Mouse (Mus musculus): ENCODE data around the gene Dlg3. TPM values are rescaled to one million over a fixed set of nuclear protein-coding genes. Genes with fewer than 3 reads are reported as not detected.

Gene Dlg3
- total RNA-seq, 4 experiments from 2014 or later, result 2.0 to 4.3 (median 2.8) TPM

DNA sequence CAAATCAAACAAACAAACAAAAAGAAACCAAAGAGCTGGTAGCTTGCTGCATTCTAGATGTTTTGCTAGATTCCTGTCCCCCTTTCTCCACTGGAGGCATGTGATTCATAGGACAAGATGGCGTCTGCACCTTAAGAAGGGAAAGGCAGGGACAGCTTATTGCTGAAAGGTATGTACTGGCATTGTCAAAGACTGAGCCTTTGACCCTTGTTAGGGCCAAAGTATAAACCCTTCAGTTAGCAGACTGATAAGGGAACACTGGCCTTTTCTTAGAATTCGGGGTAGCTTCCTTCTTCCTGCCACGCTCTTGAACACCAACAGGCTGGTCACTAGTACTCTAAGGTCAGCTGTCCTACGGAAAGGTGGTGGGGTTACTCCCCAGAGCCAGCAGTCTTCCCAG is 29.8 kb downstream of the Dlg3 start:
- no peak for DNase-seq (ENCODE audit: low spot score)

DNA sequence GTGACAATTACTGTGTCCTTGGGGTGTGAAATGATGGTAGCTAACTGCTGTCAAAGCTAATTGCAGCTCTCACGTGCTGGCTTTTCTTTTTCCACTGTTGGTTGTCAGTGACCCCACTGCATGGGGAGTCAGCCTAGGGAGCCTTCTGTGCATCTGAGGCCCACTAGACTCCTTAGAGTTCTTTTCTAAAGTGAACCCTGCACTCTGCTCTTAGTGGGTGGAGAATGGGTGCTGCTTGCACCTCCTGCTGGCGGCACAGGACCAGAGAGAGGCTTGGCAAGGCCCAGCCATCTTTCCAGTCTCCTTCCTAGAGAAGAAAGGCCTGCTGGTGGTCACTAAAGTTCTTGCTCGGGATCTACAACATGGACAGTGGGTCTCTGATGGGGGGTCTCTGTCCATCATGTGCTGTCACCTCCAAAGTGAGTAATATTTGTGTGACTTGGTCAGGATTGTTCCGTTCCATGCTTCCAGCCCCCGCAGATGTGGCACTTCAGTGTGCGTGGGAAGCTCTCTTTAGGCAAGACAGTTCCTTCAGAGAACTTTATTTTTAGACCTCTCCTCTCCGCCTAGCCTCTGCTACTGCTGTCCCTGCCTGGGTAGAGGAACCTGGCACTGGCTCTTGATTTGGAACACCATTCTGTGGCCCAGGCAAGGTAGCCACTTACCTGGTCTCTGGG is 30.5 kb downstream of the Dlg3 start:
- DNase-seq (ENCODE audit: low spot score), result no peak

DNA sequence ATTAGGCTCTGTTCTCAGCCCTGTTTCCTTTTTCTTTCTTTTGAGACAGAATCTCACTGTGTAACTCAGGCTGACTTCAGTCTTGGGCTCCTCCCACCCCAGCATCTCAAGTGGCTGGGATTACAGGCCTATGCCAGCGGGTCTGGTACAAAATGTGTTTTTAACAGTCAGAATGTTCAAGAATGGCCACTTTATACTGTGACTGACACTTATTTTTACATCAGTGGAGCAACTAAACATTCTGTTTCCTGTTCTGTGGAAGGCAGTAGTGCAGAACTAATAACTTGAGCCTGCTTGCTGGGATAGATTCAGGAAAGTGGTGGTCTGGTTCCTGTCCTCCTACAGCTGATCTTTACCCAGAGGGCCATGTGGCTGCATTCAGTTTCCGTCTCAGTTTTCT is 33.1 kb downstream of the Dlg3 start:
- DNase-seq (ENCODE audit: low spot score), result no peak

DNA sequence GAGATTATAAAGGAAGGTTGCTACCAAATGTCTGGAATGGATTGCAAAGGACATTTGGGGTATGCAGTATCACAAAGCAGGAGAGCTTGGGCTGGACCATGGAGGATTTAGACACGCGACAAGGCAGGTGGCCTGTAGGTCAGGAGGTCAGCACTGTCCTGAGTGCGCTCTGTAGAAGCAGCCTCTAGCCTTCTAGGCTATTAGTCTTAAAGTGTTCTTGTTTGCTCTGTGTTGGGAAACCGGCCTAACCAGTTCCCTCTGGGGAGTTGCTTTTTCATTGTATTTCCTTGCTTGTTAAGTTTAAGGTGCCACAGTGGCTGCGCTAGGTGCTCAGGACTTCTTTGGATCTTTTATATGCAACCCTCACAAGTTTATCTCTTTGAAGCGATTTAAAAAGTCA is 34.5 kb downstream of the Dlg3 start:
- no peak for DNase-seq (ENCODE audit: low spot score)

DNA sequence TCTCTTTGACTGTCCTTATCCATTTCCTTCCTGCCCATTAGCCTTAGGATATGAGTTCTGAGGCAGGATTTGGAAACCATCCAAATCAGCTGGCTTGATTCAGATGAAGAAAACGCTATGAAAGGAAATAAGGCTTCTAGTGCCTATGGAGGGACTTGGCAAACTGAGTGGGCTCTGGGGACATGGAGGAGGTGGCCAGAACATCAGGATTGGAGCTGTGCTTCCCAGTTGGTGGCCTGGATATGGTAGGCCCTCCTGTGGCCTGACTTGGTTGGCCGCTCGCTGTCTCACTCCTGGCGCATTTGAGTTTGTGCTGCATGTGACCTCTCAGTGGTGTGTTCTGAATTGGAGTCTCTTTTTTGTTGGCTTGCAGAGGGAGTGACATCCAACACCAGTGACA is 43.6 kb downstream of the Dlg3 start:
- no peak for DNase-seq (ENCODE audit: low spot score)

DNA sequence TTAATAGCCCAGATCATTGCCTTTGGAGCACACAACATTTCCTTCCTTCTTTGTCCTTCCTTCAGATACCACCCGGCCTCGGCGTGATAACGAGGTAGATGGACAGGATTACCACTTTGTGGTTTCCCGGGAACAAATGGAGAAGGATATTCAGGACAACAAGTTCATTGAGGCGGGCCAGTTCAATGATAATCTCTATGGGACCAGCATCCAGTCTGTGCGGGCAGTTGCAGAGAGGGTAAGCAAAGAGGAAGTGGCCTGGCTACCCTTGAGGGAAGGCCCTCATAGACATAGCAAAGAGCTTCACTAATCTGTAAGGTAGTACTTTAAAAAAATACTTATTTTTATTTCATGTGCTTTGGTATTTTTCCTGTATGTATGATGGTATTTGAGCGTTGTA is 46.6 kb downstream of the Dlg3 start:
- DNase-seq (ENCODE audit: low spot score), result no peak

DNA sequence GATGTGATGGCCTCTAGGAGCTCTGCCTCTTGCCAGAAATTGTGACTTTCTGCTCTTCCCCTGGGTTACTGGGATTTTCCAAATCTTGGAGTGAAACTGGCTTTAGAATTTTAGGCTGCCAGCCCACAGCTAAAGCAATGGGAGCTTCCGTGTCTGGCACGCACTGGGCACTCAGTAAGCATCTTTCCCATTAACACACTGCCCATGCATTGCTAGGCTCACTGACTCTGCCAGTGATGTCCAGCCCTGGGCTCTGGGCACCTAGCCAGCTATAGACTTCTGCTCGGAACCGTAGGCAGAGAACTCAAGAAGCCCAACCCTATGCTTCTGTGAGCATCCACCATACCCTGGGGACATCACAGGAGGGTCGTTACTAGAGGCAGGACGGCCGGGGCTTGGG is 48.2 kb downstream of the Dlg3 start:
- DNase-seq (ENCODE audit: low spot score), result no peak

DNA sequence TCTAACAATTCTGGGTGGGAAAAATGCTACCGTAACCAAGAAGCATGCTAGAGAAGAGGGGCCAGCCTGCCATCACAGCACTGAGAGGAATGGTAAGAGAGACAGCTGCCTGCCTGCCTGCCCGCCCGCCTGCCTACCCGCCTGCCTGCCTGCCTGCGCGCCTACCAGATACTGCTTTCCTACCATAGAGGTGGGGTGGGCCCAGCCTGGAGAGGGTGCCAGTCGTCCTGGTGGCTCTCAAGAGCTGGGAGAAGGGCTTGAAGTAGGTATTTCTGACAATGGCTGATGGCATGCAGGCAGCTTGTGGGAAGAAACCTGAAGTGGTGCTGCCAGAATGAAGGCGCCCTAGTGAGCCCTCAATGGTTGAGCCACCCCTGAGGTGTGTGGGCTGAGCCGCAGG is 51.2 kb downstream of the Dlg3 start:
- DNase-seq (ENCODE audit: low spot score), result no peak

DNA sequence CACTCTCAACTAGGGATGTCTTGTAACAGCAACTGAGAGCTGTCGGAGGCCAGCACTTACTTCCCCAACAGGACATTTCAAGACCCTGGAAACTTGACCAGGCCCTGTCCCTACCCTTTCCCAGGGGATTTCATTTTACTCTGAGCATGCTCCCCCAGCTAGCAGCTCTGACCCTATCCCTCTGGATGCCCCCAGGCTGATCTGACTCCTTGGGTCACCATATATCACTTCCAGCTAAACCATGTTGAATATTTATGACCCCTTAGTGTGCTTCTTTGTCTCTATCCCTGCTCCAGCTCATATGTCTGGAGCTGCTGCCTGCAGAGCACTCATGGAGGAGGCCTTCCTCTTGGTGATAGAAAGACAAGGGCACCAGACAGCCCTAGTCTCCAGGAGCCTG is 53.6 kb downstream of the Dlg3 start:
- no peak for DNase-seq (ENCODE audit: low spot score)

DNA sequence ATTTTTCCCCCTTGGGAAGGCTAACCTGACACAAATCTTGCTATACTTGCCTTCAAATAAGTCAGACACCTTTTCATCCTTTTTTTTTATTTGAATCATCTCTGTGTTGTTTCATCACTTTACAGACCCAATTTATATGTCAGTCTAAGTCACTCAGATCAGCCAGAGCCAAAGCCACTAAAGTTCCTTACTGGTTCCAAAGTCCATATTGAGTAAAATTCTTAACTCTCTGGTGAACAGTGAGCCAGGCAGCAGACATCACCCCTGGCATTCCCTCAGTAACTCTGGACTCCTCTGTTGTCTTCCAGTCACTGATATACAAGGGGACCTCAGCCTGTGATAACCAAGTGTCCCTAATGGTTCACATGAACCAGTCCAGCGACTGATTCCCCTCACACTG is 58.0 kb downstream of the Dlg3 start:
- no peak for DNase-seq (ENCODE audit: low spot score)

DNA sequence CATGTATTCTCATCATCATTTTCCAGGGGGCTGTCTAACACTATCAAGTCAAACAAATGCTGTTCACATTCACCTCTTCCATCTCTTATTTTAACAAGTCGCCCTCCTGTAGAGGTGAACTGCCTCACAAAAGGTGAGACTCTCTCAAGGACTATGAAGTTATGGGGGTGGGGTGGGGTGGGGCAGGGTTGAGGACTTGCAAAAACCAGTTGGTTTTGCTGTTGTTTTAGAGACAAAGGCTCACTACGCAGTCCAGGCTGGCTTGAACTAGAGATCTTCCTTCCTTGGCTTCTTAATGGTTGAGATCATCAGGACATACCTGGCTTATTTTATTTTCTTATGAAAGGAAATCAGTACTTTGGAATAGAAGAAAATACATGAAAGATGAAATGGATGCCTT is 65.3 kb downstream of the Dlg3 start:
- DNase-seq (ENCODE audit: low spot score), result no peak

DNA sequence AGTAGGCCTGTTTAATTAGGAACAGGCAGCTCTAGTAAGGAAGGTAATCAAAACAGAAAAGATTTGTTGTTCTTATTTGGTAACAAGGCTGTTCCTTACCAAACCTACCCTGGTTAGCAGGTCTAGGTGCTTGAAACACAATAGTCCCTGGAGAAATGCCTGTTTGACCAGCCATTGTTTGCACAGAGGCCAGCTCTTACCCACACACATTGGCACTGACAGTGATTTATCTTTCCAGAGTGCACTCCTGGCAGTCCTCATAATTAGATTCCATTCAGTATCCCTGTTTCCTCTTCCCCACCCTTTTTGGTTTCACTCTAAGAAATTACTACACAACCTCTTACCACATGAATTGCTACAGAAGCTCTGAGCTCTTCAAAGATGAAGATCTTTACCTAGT is 71.7 kb downstream of the Dlg3 start:
- no peak for DNase-seq (ENCODE audit: low spot score)

Other genes with a start within 250 kb of the Dlg3 start
- not detected for gene Dgat2l6, start 242.9 kb upstream of the Dlg3 start, total RNA-seq (2022)
- not detected for gene Awat1, start 195.5 kb upstream of the Dlg3 start, total RNA-seq (2022)
- not detected for gene P2ry4, start 172.9 kb upstream of the Dlg3 start, total RNA-seq (2022)
- gene Arr3, start 162.2 kb upstream of the Dlg3 start, total RNA-seq (2022), result not detected
- under 1 TPM; 0.08 to 0.52 (median 0.38) TPM for gene Kif4, start 142.0 kb upstream of the Dlg3 start, total RNA-seq (2022)
- 10 to 100 TPM; 21.5 to 26.8 (median 25.9) TPM for gene Pdzd11, start 141.2 kb upstream of the Dlg3 start, total RNA-seq (2022)
- gene Gdpd2, start 37.8 kb upstream of the Dlg3 start, total RNA-seq (2022), result not detected